Mouse (Mus musculus): ENCODE measurements around the gene Rhcg. TPM values are rescaled to one million over a fixed set of nuclear protein-coding genes. Genes with fewer than 3 reads are reported as not detected.

Gene Rhcg
- polyA plus RNA-seq, 1 experiment from 2014 or later = 0.65 TPM

DNA sequence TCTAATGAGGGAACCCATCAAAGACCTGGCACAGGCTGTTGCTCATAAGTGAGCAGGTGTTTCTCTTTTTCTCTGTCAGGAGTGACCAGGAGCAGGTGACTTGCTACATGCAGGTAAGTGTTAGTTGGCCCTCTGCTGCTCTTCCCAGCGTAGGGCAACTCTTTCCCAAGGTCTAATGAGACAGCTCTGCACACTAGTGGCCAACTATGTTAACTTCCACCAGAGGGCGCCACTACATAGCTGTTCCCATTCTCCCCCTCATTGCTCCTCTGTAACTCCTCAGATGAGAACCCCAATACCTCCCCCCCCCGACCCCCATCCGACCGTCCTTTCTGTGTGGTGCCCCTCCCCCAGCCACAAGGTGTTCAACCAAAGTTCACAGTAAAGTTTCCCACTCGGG, 4.7 kb downstream of the Rhcg start:
- WGBS = 12% methylated on average over 6 of the region's 6 CpGs
- H3K9ac ChIP-seq (ENCODE audit: low read depth, low read length) = no peak overlapping the region
- peaks cover 40% of the 10 kb centered on the region for H3K27me3 ChIP-seq (replicated peaks; ENCODE audit: control insufficient read depth, insufficient read depth, low read length)
- H3K4me1 ChIP-seq (ENCODE audit: control insufficient read depth, insufficient read depth, low read length) = no peaks in the 10 kb centered on the region
- H3K36me3 ChIP-seq (ENCODE audit: control insufficient read depth, insufficient read depth, low read length) = no peaks in the 10 kb centered on the region
- DNase-seq (ENCODE audit: low spot score) (peak; percentile 34), ATAC-seq (ENCODE audit: low read depth) (0 out of 2 replicates have a peak, but pooled peaks have one; percentile 47)
- no peak overlapping the region for H3K4me3 ChIP-seq (ENCODE audit: low read depth, low read length)
- H3K27ac ChIP-seq (replicated peaks; ENCODE audit: low read depth, low read length) = no peak overlapping the region
- H3K4me2 ChIP-seq (ENCODE audit: low read depth, low read length) = no peak overlapping the region
- H3K9me3 ChIP-seq (ENCODE audit: control insufficient read depth, low read length) = no peaks in the 10 kb centered on the region

DNA sequence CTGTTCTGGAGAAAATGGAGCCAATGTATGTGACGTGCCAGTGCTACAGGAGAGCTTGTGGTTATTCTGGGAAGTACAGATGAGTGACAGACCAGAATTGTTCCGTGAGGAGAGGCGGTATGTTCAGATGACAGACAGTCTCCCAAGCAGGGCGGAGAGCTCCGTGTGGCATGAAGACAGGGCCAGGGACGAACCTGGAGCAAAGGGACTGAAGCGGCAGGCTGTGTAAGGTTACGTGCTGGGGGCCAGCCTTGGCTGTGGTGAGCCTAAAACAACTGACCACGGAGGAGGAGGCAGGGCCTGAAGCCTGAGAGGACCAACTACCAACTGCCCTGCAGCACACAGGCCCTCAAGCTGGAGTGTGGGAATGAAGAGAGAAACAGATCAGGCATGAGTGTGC, 5.6 kb downstream of the Rhcg start:
- DNase-seq (ENCODE audit: low spot score) (no peak), ATAC-seq (ENCODE audit: low read depth) (no peak)
- no peak overlapping the region for H3K9ac ChIP-seq (ENCODE audit: low read depth, low read length)
- H3K4me1 ChIP-seq (ENCODE audit: control insufficient read depth, insufficient read depth, low read length) = no peaks in the 10 kb centered on the region
- no peak overlapping the region for H3K4me3 ChIP-seq (ENCODE audit: low read depth, low read length)
- H3K4me2 ChIP-seq (ENCODE audit: low read depth, low read length) = no peak overlapping the region
- peaks cover 38% of the 10 kb centered on the region for H3K27me3 ChIP-seq (replicated peaks; ENCODE audit: control insufficient read depth, insufficient read depth, low read length)
- 59% methylated on average over 9 of the region's 9 CpGs for WGBS
- H3K9me3 ChIP-seq (ENCODE audit: control insufficient read depth, low read length) = no peaks in the 10 kb centered on the region
- no peak overlapping the region for H3K27ac ChIP-seq (replicated peaks; ENCODE audit: low read depth, low read length)
- H3K36me3 ChIP-seq (ENCODE audit: control insufficient read depth, insufficient read depth, low read length) = no peaks in the 10 kb centered on the region

DNA sequence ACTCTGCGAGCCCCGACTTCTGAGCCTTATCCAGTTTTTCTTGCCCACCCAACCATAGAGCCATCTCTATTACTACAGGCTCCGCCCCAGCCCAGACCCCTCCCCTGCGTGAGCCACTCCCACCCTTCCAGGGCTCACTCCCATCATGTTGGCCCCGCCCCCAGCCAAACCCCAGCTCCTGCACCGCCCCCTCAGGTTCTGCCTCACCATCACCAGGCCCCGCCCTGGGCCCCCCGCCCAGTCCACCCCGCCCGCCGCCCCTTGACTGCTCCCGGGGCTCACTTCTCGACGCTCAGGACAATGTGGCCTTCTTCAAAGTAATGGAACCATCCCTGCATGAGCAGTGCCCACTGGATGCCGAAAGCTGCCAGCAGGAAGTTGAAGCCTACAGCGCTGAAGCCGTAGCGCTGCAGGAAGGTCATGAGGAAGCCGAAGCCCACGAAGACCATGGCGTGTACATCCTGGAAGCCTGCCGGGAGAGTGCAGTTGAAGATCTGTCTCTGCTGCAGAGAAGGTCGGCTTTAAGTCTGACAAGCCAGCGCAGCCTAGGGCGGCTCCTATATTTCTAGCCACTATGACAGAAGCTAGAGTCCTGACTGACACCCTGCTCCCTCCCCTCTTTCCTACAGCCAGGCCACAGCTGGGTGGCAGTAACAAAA, 10.1 kb downstream of the Rhcg start:
- no peaks in the 10 kb centered on the region for H3K36me3 ChIP-seq (ENCODE audit: control insufficient read depth, insufficient read depth, low read length)
- peak; percentile 57 for DNase-seq (ENCODE audit: low spot score)
- 0 out of 2 replicates have a peak, but pooled peaks cover 4% of the 10 kb centered on the region for H3K4me1 ChIP-seq (ENCODE audit: control insufficient read depth, insufficient read depth, low read length)
- no peaks in the 10 kb centered on the region for H3K9me3 ChIP-seq (ENCODE audit: control insufficient read depth, low read length)
- peak overlapping the region; percentile 56 for H3K4me2 ChIP-seq (ENCODE audit: low read depth, low read length)
- H3K27me3 ChIP-seq (replicated peaks; ENCODE audit: control insufficient read depth, insufficient read depth, low read length) = peaks cover 31% of the 10 kb centered on the region
- ATAC-seq (ENCODE audit: low read depth) = peak; percentile 78
- WGBS = 1% methylated on average over 21 of the region's 25 CpGs
- peak overlapping the region; percentile 22 for H3K4me3 ChIP-seq (ENCODE audit: low read depth, low read length)
- 0 out of 2 replicates have a peak overlapping the region, but pooled peaks have one; percentile 5 for H3K9ac ChIP-seq (ENCODE audit: low read depth, low read length)
- H3K27ac ChIP-seq (replicated peaks; ENCODE audit: low read depth, low read length) = no peak overlapping the region

DNA sequence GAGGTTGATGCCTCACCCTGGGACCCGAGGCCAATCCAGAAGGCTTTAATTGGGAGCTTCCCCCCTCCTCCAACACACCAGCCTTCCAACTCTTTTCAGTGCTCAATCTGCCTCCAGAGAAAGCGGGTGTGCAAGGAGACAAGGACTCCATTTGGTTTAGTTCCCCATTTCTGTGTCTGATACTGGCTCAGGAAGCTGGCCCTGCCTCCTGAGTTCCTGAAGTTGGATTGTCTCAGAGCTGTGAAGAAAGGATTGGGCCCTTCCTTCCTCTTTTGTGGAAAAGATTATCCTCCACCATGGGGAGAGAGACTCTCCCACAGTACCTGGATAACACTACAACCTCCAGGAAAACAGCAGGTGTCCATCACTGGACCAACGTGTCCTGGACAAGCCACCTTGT, 10.7 kb downstream of the Rhcg start:
- ATAC-seq (ENCODE audit: low read depth) = no peak
- no peak overlapping the region for H3K4me3 ChIP-seq (ENCODE audit: low read depth, low read length)
- H3K4me1 ChIP-seq (ENCODE audit: control insufficient read depth, insufficient read depth, low read length) = 0 out of 2 replicates have a peak, but pooled peaks cover 4% of the 10 kb centered on the region
- no peak for DNase-seq (ENCODE audit: low spot score)
- no peaks in the 10 kb centered on the region for H3K9me3 ChIP-seq (ENCODE audit: control insufficient read depth, low read length)
- peak overlapping the region; percentile 56; the same call in 1 of the 2 replicates for H3K4me2 ChIP-seq (ENCODE audit: low read depth, low read length)
- no peak overlapping the region for H3K27ac ChIP-seq (replicated peaks; ENCODE audit: low read depth, low read length)
- WGBS = 33% methylated on average over 3 of the region's 3 CpGs
- peaks cover 31% of the 10 kb centered on the region for H3K27me3 ChIP-seq (replicated peaks; ENCODE audit: control insufficient read depth, insufficient read depth, low read length)
- no peak overlapping the region for H3K9ac ChIP-seq (ENCODE audit: low read depth, low read length)
- no peaks in the 10 kb centered on the region for H3K36me3 ChIP-seq (ENCODE audit: control insufficient read depth, insufficient read depth, low read length)

DNA sequence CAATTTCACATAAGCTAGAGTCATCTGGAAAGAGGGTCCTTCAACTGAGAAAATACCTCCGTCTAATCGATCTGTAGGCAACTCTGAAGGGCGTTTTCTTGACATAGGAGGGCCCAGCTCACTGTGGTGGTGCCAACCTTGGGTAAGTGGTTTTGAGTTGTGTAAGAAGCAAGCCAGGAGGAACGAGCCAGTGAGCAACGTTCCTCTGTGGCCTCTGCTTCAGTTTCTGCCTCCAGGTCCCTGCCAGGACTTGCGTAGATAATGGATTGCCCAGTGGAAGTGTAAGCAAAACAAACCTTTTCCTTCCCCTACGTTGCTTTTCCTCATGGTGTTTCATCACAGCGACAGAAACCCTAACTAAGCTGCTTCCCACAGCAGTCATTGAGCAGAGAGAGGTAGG, 15.5 kb downstream of the Rhcg start:
- Histone ChIP-seq H3K9ac (ENCODE audit: low read depth, low read length) (no peak overlapping the region), H3K4me1 (ENCODE audit: control insufficient read depth, insufficient read depth, low read length) (0 out of 2 replicates have a peak, but pooled peaks cover 4% of the 10 kb centered on the region), H3K4me2 (ENCODE audit: low read depth, low read length) (no peak overlapping the region), H3K36me3 (ENCODE audit: control insufficient read depth, insufficient read depth, low read length) (no peaks in the 10 kb centered on the region), H3K4me3 (ENCODE audit: low read depth, low read length) (no peak overlapping the region), H3K9me3 (ENCODE audit: control insufficient read depth, low read length) (no peaks in the 10 kb centered on the region), H3K27ac (replicated peaks; ENCODE audit: low read depth, low read length) (no peak overlapping the region), H3K27me3 (replicated peaks; ENCODE audit: control insufficient read depth, insufficient read depth, low read length) (peaks cover 46% of the 10 kb centered on the region)
- 65% methylated on average over 8 of the region's 8 CpGs for WGBS
- ATAC-seq (ENCODE audit: low read depth) = no peak
- no peak for DNase-seq (ENCODE audit: low spot score)

DNA sequence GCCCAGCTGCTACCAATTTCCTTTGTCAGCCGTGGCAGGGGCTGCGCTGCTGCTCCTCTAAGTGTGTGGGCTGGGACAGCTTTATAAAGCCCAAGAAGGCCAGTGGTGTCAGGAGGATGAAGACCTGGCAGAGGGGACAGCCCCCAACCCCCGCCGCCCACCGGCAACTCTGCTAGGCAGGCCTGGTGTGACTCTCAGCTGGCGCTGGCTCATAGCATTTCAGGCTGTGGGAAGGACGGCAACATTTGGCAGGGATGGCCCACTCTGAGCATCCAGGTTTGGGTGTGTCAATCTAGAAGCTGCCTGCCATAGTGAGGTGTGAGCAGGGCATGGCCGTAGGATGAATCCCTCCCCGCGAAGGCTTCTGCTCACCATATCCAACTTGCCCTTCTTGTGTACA, 17.3 kb downstream of the Rhcg start:
- H3K4me1 ChIP-seq (ENCODE audit: control insufficient read depth, insufficient read depth, low read length) = 0 out of 2 replicates have a peak, but pooled peaks cover 4% of the 10 kb centered on the region
- no peaks in the 10 kb centered on the region for H3K9me3 ChIP-seq (ENCODE audit: control insufficient read depth, low read length)
- WGBS = 59% methylated on average over 10 of the region's 10 CpGs
- DNase-seq (ENCODE audit: low spot score) = no peak
- H3K4me2 ChIP-seq (ENCODE audit: low read depth, low read length) = no peak overlapping the region
- no peak overlapping the region for H3K9ac ChIP-seq (ENCODE audit: low read depth, low read length)
- ATAC-seq (ENCODE audit: low read depth) = no peak
- no peaks in the 10 kb centered on the region for H3K36me3 ChIP-seq (ENCODE audit: control insufficient read depth, insufficient read depth, low read length)
- H3K4me3 ChIP-seq (ENCODE audit: low read depth, low read length) = no peak overlapping the region
- H3K27me3 ChIP-seq (replicated peaks; ENCODE audit: control insufficient read depth, insufficient read depth, low read length) = peaks cover 41% of the 10 kb centered on the region
- H3K27ac ChIP-seq (replicated peaks; ENCODE audit: low read depth, low read length) = no peak overlapping the region

DNA sequence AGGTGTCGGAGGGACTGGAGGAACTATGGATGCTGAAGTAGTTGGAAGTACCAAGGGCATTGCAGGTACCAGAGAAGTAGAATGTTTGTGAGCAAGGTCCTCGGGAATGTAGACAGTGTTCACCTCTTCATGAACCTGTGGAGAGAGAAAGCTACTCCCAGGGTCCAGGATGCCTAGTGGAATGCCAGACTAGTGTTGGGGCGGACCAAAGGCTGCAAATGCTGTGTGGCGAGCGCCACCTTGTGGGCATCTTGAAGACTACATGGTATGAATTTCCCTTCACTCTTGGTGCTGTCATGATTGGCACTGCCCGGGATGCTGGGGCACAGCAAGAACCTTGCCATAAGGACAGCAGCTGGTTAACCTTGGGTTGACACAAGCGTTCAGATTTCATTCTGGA, 22.6 kb downstream of the Rhcg start:
- Histone ChIP-seq H3K36me3 (ENCODE audit: control insufficient read depth, insufficient read depth, low read length) (no peaks in the 10 kb centered on the region), H3K9ac (ENCODE audit: low read depth, low read length) (no peak overlapping the region), H3K27me3 (replicated peaks; ENCODE audit: control insufficient read depth, insufficient read depth, low read length) (peaks cover 83% of the 10 kb centered on the region), H3K9me3 (ENCODE audit: control insufficient read depth, low read length) (no peaks in the 10 kb centered on the region), H3K4me2 (ENCODE audit: low read depth, low read length) (no peak overlapping the region), H3K4me3 (ENCODE audit: low read depth, low read length) (no peak overlapping the region), H3K27ac (replicated peaks; ENCODE audit: low read depth, low read length) (no peak overlapping the region), H3K4me1 (ENCODE audit: control insufficient read depth, insufficient read depth, low read length) (peaks cover 10% of the 10 kb centered on the region)
- peak; percentile 38; the same call in 1 of the 2 replicates for ATAC-seq (ENCODE audit: low read depth)
- peak; percentile 81 for DNase-seq (ENCODE audit: low spot score)
- WGBS = 11% methylated on average over 7 of the region's 7 CpGs

DNA sequence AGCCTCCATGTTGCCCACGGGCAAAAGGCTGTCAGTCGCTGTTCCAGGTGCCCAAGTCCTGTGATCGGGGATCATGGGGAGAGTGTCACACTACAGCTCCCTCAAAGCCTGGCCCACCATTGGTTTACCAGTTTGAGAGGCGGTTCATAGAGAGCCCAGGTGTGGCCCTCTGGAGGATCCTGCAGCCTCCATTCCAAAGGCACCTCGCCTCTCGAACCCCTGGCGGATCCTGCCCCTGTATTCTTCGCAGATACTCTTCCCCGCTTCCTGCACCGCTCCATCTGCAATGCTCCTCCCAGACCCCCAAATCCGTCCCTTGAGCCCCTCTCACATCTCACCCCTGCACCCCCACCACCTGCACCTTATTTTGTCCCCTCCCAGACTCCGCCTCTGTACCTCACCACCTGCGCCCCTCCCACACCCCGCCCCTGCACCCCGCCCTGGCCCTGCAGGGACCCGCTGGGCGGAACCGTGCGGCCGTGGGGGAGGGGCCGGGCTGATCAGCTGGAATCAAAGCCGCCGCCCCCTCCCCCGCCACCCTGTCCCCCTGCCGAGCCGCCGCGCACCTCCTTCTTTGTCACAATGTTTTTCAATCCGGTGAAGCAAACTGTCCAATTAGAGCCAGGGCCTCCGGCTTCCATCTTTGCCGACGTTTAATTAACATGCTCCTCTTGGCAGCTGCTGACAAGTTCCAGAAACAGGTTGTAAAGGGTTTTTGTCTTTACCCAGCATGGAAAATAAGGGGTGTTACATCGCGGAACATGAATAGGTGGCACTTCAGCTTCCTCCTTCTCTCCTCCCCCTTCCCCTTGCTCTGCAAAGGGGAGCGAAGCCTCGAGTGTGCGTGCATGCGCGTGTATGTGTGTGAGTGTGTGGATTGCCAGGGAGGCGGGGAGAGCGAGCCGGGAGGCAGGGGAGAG, 25.4 kb downstream of the Rhcg start:
- peak; percentile 61 for ATAC-seq (ENCODE audit: low read depth)
- peak; percentile 69 for DNase-seq (ENCODE audit: low spot score)
- 2% methylated on average over 33 of the region's 42 CpGs for WGBS

More for the DNA sequence above, 25.4 kb downstream of the Rhcg start:
- peak overlapping the region; percentile 61 for H3K4me2 ChIP-seq (ENCODE audit: low read depth, low read length)
- H3K27ac ChIP-seq (replicated peaks; ENCODE audit: low read depth, low read length) = no peak overlapping the region
- peaks cover 10% of the 10 kb centered on the region for H3K4me1 ChIP-seq (ENCODE audit: control insufficient read depth, insufficient read depth, low read length)
- 0 out of 2 replicates have a peak overlapping the region, but pooled peaks have one; percentile 14 for H3K9ac ChIP-seq (ENCODE audit: low read depth, low read length)
- 0 out of 2 replicates have a peak, but pooled peaks cover 3% of the 10 kb centered on the region for H3K9me3 ChIP-seq (ENCODE audit: control insufficient read depth, low read length)
- H3K27me3 ChIP-seq (replicated peaks; ENCODE audit: control insufficient read depth, insufficient read depth, low read length) = peaks cover 71% of the 10 kb centered on the region
- H3K4me3 ChIP-seq (ENCODE audit: low read depth, low read length) = peak overlapping the region; percentile 39
- H3K36me3 ChIP-seq (ENCODE audit: control insufficient read depth, insufficient read depth, low read length) = no peaks in the 10 kb centered on the region
